Mouse (Mus musculus) CD4-positive naive resting alpha-beta T cell, adult 57 days (primary cell): ENCODE results near the gene Capsl. TPM values are rescaled to one million over a fixed set of nuclear protein-coding genes. Genes with fewer than 3 reads are reported as not detected.

Experiments used
- total RNA-seq: library from RNA; stranded (reverse); gene quantifications from one replicate; pipeline ENCODE4 v1.2.4, GENCODE M21; 2023

The Capsl gene
- total RNA-seq = not detected

GRCm38 (mm10) chr15:9435534-9436180, at the start of gene Capsl:
Gene Capsl, plus strand, starts transcription at chr15:9436028.

Other genes with a start within 250 kb of the Capsl start
- not detected for gene Ugt3a1, start 159.1 kb upstream of the Capsl start, total RNA-seq
- gene Ugt3a2, start 100.5 kb upstream of the Capsl start, total RNA-seq = not detected
- gene Il7r, start 94.1 kb downstream of the Capsl start, total RNA-seq = 352 TPM